Mouse (Mus musculus) megakaryocyte, embryonic 14.5 days (primary cell): Measurements from ENCODE around the gene Pank3.

ENCODE experiments used
- FLI1 ChIP-seq: IDR thresholded peaks from 2 replicates; pipeline ENCODE4 v1.6.1; 2012; ENCODE audit warnings: low read length, inconsistent platforms, mixed read lengths
- GATA1 ChIP-seq: IDR thresholded peaks from 3 replicates; pipeline ENCODE4 v1.6.1; 2012; ENCODE audit warnings: mixed read lengths, low read length, inconsistent platforms, borderline replicate concordance

- no peak for TF ChIP-seq GATA1
- no peak for TF ChIP-seq FLI1
Observed at GRCm38 (mm10) chr11:35729186-35729585, 40.1 kb upstream of the Pank3 start.
